Mouse (Mus musculus) left cerebral cortex, adult 9 months (tissue): ENCODE data around the gene Yif1b.

ENCODE experiments used
- DNase-seq, 2 experiments: peaks; one replicate each; pipeline ENCODE4 v3.0.0; 2022; ENCODE audit warnings: low spot score in 2 of 2

Yif1b gene

DNA sequence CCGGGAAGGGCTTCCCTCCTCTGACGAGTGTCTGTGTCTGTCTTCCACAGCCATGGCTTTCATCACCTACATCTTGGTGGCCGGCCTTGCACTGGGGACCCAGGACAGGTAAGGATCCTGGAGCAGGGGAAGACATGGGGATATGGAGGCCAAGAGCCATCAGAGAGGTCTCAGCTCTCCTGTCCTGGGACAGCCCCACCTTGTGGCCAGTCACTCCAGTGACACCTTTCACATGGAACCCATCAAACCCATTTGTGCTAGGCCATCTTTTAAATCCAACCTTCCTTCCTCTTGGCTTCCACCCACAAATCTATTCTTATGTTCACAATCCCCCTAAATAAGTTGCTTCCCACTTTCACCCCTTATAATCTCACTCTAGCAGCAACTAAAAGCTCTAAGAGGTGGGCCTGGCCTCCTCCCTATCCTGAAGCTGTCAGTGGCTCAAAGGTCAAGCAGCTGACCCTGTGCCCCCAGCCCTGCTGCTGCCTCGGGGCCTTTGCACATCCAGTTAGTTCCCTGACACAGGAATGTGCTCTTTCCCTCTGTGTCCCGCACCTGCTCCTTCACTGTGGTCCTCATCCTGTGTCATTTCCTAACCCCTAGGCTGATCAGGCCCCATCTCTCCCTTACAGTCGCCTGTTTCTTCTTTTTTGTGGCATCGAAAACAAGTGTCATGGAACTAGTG is 6.7 kb downstream of the Yif1b start:
- DNase-seq: no peak

GRCm38 (mm10) chr7:29246015-29246414 is 7.9 kb downstream of the Yif1b start:
- no peak for DNase-seq

DNA sequence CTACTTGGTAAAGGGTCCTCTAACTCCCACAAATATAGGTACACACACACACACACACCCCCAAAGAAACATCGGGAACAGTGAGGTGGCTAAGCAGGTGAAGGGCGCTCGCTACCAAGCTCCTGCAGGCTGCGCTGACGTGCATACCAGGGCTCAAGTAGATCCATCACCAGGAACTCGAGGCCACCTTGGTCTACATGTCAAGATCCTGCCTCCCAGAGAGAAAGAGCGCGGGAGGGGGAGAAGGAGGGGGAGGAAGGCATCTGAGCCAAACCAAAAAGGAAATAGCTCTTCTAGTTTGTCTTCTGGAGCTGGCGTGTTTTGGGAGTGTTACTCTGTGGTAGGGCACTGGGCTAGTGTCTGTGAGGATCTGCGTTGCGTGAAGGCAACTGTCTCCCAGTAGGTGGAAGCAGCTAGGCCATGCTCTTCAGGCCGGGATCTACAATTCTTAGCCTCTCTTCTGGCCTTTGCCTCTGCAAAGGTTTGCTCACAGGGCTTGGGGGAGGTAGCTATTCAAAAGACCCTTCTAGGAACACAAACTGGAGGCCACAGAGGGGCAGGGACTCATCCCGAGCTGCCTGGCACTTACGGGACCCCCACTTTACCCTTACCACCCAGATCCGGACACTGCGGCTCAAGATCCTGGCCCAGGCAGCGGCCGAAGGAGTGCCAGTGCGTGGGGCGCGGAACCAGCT is 8.6 kb downstream of the Yif1b start:
- no peak for DNase-seq

DNA sequence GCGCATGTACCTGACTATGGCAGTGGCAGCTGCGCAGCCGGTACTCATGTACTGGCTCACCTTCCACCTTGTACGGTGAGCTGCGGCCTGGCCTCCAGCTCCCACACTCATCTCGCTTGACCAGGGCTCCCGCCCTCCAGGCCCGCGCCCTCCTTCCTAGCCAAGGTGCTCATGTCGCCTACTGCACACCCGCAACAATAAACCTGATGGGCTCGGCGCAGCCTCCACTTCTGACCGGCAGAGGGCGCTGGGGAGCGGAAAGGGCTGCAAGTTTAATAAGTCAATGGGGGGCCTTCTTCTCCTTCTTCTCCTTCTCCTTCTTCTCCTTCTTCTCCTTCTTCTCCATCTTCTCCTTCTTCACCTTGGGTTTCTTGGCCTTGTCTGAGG is 9.2 kb downstream of the Yif1b start:
- DNase-seq: peak in 1 of 2 experiments; percentile 79

DNA sequence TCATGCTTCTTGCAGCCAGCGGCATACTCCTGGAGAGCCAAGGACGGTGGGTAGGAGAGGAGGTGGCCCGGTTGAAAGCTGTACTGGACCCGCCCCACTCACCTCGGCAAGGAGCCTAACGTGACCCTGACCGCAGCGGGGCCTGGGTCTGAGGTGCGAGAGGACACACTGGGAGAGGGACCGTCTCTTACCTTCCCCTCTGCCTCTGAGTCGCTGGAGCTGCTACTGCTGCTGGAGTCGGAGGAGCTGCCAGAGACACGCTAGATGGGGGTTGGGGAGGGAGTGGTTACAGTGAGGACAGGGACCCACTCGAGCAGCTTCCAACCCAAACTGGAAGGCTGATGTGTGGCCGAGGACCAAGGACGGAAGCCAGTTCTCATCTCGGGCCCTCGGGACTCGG is 9.6 kb downstream of the Yif1b start:
- no peak for DNase-seq

DNA sequence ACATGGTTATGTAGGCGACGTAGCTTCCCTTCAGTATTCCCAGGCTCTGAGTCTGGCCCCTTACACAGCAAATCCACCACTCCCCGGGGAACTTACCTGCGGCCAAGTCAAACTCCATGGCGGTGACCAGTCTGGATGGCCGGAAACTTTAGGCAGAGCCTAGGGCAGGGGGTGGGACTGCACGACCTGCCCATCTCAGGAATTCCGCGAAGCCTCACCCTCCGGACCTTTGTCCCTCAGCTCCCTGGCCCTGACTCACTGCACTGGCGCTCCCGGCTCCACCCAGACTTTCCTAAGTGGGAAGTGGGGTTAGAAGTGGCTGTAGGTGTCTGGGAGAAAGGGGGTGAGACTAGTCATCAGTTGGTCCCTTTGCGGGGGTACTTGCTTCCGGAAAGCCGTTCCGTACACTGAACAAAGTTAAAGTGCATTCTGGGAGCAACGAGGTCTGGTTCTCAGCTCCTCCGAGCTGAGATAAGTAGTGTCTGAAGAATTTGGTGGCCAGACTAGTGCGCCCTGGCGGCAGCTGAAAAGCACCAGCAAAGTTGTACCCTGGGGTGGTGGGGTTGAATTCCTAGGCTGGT is 10.2 kb downstream of the Yif1b start, which contains the start of gene 2200002D01Rik:
Gene 2200002D01Rik, minus strand, starts transcription at position 206 of the 581 bp plus-strand sequence.
- DNase-seq: no peak

GRCm38 (mm10) chr7:29251166-29251565 is 13.0 kb downstream of the Yif1b start:
- no peak for DNase-seq

GRCm38 (mm10) chr7:29253842-29254241 is 15.7 kb downstream of the Yif1b start:
- no peak for DNase-seq

GRCm38 (mm10) chr7:29255875-29256274 is 17.7 kb downstream of the Yif1b start:
- DNase-seq: no peak

- DNase-seq: no peak
Measured at GRCm38 (mm10) chr7:29257368-29257767, 19.2 kb downstream of the Yif1b start.

- DNase-seq: no peak
Measured at GRCm38 (mm10) chr7:29259781-29260730, 21.9 kb downstream of the Yif1b start.

- no peak for DNase-seq
Measured at GRCm38 (mm10) chr7:29262151-29262550, 24.0 kb downstream of the Yif1b start.

- no peak for DNase-seq
Measured at GRCm38 (mm10) chr7:29263831-29264230, 25.7 kb downstream of the Yif1b start.

DNA sequence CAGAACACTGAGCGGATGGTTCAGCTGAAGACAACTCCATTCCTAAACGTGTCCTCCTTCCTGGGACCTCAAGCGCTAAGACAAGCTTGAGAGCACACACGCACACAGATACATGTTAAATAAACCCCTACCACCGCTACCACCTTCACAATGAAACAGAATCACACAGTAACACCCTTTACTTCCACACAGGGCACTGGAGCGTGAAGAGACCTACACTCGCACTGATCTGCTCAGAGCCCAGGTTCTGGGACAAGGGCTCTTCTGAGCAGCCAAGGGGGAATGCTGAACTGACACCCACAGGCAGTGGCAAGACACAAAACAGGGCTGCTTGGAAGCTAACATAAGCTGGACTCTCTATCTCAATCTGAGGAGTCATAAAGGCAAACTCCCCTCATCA is 27.5 kb downstream of the Yif1b start:
- no peak for DNase-seq

- no peak for DNase-seq
Measured at GRCm38 (mm10) chr7:29266931-29267330, 28.8 kb downstream of the Yif1b start.

- no peak for DNase-seq
Measured at GRCm38 (mm10) chr7:29270445-29270844, 32.3 kb downstream of the Yif1b start.

DNA sequence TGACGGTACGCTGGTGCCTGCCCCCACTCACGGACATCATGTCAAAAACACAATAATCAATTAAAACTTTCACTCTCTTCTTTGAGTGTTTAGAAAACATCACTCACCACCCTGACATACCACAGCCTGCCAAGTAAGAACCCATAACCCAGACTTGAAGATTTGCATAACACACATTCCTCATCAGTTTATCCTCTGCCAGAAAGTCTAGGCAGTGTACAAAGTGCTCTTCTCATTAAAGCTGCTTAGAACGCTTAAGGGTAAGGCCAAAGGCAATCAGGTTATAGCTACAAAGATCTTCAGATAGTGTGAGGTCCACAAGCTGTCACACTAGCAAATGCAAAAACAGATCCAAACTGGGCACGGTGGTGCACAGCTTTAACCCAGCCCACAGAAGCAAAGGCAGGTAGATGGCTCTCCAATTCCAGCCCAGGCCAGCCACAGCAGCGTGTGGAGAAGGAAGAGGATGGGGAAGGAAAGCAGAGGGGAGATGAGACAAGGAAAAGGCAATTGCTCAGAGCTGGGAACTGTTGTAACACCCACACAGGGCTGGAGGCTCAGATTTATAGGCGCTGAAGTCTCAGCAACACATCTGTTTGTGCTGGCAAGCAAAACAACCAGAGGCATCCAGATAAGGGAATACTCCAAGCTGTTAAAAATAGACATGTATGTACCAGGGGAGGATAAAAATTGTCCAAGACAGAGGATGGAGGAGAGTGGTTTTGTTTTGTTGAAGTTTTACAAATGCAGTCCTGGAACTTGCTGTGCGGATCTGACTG is 33.7 kb downstream of the Yif1b start:
- DNase-seq: peak in 1 of 2 experiments; percentile 63

- no peak for DNase-seq
Measured at GRCm38 (mm10) chr7:29276715-29277114, 38.6 kb downstream of the Yif1b start.

GRCm38 (mm10) chr7:29277510-29277909 is 39.4 kb downstream of the Yif1b start:
- no peak for DNase-seq

DNA sequence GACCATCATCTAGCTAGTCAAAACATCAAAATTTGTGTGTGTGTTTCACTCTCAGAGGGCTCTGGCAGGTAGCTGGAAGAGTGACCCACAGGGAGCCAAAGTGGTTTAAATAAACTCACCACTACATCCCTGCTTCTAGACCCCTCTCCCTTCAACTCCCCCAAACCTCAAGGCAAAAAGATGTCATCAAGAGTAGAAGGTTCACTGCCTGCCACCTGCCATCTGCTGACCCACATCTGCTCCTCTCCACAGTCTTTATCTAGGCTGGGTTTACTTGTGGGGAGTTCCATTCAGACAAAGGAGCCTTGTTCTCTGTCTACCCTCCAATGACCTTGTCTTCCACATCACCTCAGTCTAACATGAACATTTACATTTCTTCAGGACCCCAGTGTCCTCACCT is 41.1 kb downstream of the Yif1b start:
- DNase-seq: no peak

DNA sequence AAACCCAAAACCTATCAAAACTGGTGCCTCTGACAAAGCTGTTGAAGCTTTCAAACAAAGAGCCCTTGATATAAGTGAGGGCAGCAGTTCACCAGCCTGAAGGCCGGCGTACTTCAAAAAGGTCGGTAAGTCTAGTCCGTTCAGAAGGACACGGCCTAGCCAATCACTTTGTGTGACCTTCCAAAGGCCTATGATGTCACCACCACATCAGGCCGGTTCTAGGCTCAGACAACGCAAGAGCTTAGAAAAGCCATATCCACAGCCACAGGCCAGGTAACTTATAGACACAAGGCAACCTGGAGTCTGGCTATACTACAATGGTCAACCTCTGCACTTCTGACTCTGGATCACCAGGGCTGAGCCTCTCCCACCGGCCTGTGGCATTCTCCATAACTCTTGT is 41.8 kb downstream of the Yif1b start:
- DNase-seq: no peak
